Mouse (Mus musculus) embryonic fibroblast, embryonic 13.5 days (primary cell): ENCODE data around the gene Shld2.

Source experiments
- CTCF ChIP-seq: IDR thresholded peaks from 2 replicates; pipeline ENCODE4 v1.5.1; 2011; ENCODE audit warnings: mild to moderate bottlenecking, control low read depth, low read length, moderate library complexity, borderline replicate concordance; ENCODE audit not compliant: insufficient read depth
- POLR2A ChIP-seq: IDR thresholded peaks from 2 replicates; pipeline ENCODE4 v1.6.1; 2011; ENCODE audit warnings: low read depth, mild to moderate bottlenecking, control low read depth, low read length, moderate library complexity

DNA sequence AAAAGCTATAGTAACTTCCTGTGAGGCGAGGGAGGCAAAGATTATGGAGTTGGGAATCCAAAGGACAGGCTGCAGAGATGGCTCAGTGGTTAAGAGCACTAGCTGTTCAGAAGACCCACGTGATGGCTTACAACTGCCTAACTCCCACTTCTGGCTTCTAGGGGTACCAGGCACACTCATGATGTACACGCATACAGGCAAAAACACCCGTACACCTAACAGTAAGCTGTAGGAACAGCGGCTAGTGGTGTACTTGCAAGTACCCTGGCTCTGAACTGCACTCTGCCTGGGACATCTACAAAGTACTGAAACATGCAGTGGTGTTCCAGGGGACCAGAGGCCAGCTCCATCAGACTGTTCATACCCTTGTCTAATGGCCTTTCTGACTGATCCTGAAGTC is 36.8 kb upstream of the Shld2 start:
- TF ChIP-seq POLR2A = no peak
- TF ChIP-seq CTCF = no peak
